Mouse (Mus musculus) megakaryocyte, embryonic 14.5 days (primary cell): ENCODE measurements around the gene Egfr. TPM values are rescaled to one million over a fixed set of nuclear protein-coding genes. Genes with fewer than 3 reads are reported as not detected.

Experiments used
- H3K27me3 ChIP-seq: replicated peaks from 2 replicates; pipeline ENCODE3; 2012; ENCODE audit warnings: inconsistent platforms
- H3K36me3 ChIP-seq: replicated peaks from 2 replicates; pipeline ENCODE3; 2012; ENCODE audit warnings: low read length, inconsistent platforms, mixed read lengths
- H3K4me1 ChIP-seq: 2 replicates; pipeline ENCODE4 v1.6.1; 2012; ENCODE audit warnings: inconsistent platforms
- H3K4me3 ChIP-seq: replicated peaks from 2 replicates; pipeline ENCODE3; 2012; ENCODE audit warnings: moderate library complexity, mild to moderate bottlenecking, inconsistent platforms
- H3K9me3 ChIP-seq: 2 replicates; pipeline ENCODE4 v1.6.1; 2012; ENCODE audit warnings: inconsistent platforms
- FLI1 ChIP-seq: IDR thresholded peaks from 2 replicates; pipeline ENCODE4 v1.6.1; 2012; ENCODE audit warnings: low read length, inconsistent platforms, mixed read lengths
- GATA1 ChIP-seq: IDR thresholded peaks from 3 replicates; pipeline ENCODE4 v1.6.1; 2012; ENCODE audit warnings: mixed read lengths, low read length, inconsistent platforms, borderline replicate concordance
- polyA plus RNA-seq: library from polyadenylated mRNA; stranded (reverse); fragments of >175 nt; gene quantifications from 2 replicates; pipeline ENCODE4 v1.2.3, GENCODE M21; 2012; ENCODE audit warnings: low replicate concordance; ENCODE audit not compliant: insufficient read depth

Gene Egfr
- polyA plus RNA-seq, 1 experiment, result not detected

DNA sequence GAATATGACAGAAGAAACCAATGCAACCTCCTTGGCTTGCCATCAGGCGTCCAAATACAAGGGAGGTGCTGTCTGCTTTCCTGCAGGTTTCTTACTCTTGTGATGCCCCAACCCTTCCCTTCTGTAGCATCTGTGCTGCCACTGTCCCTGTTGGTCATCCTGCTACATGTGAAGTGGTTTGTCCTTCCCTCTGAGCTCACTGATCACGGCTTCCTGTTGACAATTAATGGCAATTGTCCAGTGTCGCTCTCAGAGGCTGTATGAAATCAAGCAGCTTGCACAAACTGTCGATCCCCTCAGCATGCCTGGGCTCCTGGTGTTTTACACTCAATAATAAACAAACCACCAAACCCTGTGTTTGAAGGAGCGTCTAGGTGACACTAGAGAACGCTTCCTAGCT is 134.1 kb downstream of the Egfr start:
- Histone ChIP-seq H3K4me3 (no peak overlapping the region), H3K27me3 (peaks cover 2% of the 10 kb centered on the region), H3K36me3 (no peaks in the 10 kb centered on the region), H3K4me1 (no peaks in the 10 kb centered on the region), H3K9me3 (no peaks in the 10 kb centered on the region)
- TF ChIP-seq FLI1 (no peak), GATA1 (no peak)

DNA sequence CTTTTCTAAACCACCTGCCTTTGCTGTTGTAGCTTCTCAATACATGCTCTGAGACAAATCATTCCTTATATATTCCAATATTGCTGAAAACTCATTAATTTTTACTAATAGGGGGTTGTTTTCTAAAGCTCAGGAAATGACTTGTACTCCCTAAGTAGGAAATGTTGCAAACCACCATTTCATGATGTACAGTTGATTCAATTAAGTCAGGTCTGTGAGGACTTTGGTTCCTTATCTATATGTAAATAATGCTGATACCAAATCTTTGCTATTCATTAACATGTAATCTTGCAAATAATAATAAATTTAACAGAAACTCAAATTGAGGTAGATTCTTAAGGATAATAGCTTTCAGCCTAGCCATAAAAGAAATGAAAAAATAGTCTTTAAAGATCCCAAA is 136.1 kb downstream of the Egfr start:
- Histone ChIP-seq H3K9me3 (no peaks in the 10 kb centered on the region), H3K4me3 (no peak overlapping the region), H3K27me3 (no peaks in the 10 kb centered on the region), H3K36me3 (no peaks in the 10 kb centered on the region), H3K4me1 (no peaks in the 10 kb centered on the region)
- no peak for TF ChIP-seq GATA1
- TF ChIP-seq FLI1, result no peak

DNA sequence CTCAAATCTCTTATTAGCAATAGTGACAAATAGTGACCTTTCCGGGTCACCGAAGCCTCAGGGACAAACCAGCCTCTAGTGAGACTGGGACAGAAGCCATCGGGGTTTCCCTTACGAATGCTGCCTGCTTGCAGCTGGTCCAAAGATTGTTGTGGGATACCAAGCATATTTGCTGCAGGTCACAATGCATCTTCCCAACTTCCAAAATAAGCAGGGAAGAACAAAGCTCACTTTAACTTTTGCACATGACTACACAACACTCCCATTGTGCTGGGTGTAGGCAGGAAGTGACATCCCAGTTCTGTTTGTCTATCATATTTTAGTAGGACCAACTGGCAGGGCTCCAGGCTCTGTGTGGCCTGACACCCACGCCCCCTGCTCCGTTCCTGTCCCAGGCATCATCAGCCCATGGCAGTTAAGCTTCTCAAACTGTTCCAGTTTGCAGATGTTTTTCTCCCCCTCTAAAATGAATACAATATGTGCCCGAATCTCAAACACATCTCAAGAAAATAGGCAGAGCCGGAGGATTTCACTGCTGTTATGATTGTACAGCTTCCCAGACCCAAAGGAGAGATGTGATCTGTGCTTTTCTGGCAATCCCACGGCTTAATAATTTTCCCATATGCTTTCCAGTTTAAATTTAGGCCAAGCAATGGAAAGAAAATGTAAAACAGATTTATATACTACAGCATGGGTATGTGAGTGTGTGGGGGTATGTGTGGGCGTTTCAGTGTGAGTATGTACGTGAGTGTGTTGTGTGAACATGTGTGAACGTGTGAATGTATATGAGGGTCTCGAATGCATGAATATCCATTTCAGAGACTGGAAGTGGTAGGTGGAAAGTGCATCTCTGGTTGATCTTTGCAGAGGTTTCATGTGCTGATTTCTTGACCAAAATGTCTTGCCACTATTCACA is 143.7 kb downstream of the Egfr start:
- Histone ChIP-seq H3K9me3 (no peaks in the 10 kb centered on the region), H3K4me1 (peaks cover 3% of the 10 kb centered on the region; the same call in 1 of the 2 replicates), H3K27me3 (peaks cover 3% of the 10 kb centered on the region), H3K36me3 (no peaks in the 10 kb centered on the region), H3K4me3 (no peak overlapping the region)
- TF ChIP-seq GATA1 (no peak), FLI1 (no peak)

DNA sequence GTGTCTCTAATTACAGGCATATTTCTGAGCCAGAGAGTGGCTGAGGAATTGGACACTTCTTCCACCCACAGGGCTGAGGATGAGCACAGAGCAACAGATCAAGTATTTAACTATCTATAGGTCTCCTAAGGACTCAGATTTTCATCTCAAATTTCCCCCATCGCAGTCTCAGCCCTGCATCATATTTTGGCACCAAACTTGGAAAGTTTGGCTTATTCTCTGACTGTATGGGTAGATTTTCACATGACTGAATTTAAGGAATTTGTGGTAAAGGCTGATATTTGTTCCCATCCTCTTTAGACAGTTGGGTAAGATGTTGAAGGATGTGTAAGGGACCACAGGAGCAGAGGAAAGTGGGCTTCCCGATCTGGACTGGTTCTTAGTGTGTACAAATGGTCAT is 145.7 kb downstream of the Egfr start:
- Histone ChIP-seq H3K9me3 (no peaks in the 10 kb centered on the region), H3K4me1 (peaks cover 4% of the 10 kb centered on the region; the same call in 1 of the 2 replicates), H3K27me3 (peaks cover 5% of the 10 kb centered on the region), H3K36me3 (no peaks in the 10 kb centered on the region), H3K4me3 (no peak overlapping the region)
- no peak for TF ChIP-seq GATA1
- no peak for TF ChIP-seq FLI1

DNA sequence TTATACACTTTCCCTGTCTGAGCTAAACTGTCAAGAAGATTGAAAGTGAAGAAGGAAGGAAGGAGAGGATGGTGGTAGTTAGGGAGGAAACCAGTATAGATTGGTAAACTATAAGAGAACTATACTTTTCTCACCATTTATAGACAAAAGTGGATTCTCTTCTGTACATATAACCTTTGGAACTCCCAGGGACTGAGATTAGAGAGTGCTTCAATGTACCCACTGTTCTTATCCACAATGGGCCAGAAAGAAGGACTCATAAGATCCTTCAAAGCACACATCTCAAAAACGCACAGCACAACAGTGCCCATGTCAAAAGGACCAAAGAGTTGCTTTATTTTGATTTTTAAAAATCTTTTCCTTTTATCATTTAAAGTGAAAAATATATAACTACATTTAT is 148.2 kb downstream of the Egfr start:
- H3K4me1 ChIP-seq, result peaks cover 4% of the 10 kb centered on the region; the same call in 1 of the 2 replicates
- H3K27me3 ChIP-seq, result peaks cover 5% of the 10 kb centered on the region
- no peaks in the 10 kb centered on the region for H3K36me3 ChIP-seq
- H3K9me3 ChIP-seq, result no peaks in the 10 kb centered on the region
- H3K4me3 ChIP-seq, result no peak overlapping the region
- no peak for TF ChIP-seq GATA1
- no peak for TF ChIP-seq FLI1

DNA sequence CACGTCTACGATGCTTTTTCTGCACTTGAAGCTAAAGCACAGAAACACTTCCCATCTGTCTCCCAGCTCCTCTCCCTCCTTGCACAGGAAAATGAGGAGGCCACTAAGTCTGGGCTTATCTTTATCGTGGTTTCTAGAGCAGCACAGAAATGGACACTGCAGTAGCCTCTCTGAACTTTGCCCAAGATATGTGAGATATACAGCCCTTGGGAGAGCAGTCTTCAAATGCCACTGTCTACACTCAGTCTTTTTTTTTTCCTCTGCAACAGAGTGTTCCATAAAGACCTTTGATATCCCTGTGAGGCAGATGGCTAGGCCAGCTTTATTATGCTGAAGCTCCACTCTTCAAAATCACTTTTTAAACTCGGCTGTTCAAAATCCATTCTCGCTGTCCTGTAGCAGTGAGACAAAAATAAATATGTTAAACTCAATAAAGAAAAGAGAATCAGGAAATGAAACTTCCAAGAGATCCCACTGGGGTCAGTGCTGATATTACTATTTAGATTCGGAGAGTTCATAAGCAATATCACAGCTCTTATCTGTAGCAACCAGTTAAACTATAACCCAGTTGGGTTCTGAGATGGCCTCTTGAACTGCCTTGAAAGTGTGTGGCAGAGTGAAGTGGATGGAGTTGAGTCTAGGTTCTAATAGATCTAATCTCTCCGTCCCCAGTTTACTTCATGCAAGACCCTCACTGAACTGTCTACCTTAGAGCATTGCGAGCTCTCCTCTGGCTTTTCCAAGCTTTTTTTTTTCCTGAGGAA is 148.8 kb downstream of the Egfr start:
- Histone ChIP-seq H3K4me3 (no peak overlapping the region), H3K4me1 (peaks cover 4% of the 10 kb centered on the region; the same call in 1 of the 2 replicates), H3K9me3 (no peaks in the 10 kb centered on the region), H3K36me3 (no peaks in the 10 kb centered on the region), H3K27me3 (peaks cover 6% of the 10 kb centered on the region)
- TF ChIP-seq FLI1 (no peak), GATA1 (no peak)

DNA sequence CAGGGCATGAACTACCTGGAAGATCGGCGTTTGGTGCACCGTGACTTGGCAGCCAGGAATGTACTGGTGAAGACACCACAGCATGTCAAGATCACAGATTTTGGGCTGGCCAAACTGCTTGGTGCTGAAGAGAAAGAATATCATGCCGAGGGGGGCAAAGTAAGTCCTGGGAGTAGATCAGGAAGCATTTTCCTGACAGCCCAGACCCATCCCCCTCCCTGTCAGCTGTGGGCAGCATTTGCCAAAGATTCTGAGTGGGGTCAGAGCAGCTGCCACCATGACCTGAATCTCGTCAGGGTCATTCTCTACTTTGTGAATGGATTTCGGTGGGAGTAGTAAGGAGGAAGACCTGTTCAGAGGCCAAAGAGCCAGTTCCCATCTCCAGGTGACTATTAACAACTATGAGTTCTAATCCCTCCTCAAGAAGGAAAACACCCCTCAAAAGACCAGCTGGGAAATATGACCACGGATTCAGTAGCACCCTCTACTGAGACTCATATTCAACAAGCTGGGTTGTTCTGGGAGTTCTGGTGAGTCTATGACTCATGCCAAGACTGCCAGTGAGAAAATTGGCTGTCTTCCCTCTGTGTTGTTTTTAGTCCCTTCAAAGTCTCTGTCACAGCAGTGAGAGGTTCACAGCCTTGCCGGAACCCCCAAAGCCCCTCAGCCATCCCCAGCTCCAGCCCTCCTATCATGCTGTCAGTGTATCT is 152.5 kb downstream of the Egfr start:
- H3K4me3 ChIP-seq, result no peak overlapping the region
- H3K27me3 ChIP-seq, result peaks cover 4% of the 10 kb centered on the region
- no peaks in the 10 kb centered on the region for H3K36me3 ChIP-seq
- peaks cover 4% of the 10 kb centered on the region; the same call in 1 of the 2 replicates for H3K4me1 ChIP-seq
- TF ChIP-seq FLI1 (no peak), GATA1 (no peak)
- H3K9me3 ChIP-seq, result no peaks in the 10 kb centered on the region

DNA sequence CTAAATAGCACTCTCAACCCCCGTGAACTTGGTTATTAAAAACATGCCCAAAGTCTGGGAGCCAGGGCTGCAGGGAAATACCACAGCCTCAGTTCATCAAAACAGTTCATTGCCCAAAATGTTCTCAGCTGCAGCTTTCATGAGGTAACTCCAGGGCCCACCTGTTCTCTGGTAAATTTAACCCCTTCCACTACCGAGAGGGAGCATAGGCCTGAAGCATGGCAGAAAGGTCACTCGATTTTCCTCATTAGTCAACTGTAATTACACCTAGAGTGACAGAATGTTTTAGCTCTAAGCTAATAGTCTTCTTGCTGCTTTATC is 153.0 kb downstream of the Egfr start:
- Histone ChIP-seq H3K36me3 (no peaks in the 10 kb centered on the region), H3K9me3 (no peaks in the 10 kb centered on the region), H3K4me1 (peaks cover 4% of the 10 kb centered on the region; the same call in 1 of the 2 replicates), H3K4me3 (no peak overlapping the region), H3K27me3 (peaks cover 4% of the 10 kb centered on the region)
- TF ChIP-seq GATA1 (no peak), FLI1 (no peak)

DNA sequence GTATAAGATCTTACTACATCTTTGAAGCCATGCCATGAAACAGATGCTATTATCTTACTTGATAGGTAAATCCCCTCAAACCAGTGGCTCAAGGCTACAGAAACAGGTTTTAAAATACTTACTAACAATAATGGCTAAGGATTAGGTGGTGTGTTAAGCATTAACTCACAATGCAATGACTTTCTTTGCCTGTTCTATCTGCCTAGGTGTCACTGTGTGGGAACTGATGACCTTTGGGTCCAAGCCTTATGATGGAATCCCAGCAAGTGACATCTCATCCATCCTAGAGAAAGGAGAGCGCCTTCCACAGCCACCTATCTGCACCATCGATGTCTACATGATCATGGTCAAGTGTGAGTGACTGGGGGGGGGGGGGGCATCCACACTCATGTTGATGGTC is 154.5 kb downstream of the Egfr start:
- Histone ChIP-seq H3K36me3 (no peaks in the 10 kb centered on the region), H3K4me1 (no peaks in the 10 kb centered on the region), H3K27me3 (peaks cover 4% of the 10 kb centered on the region), H3K4me3 (no peak overlapping the region), H3K9me3 (no peaks in the 10 kb centered on the region)
- TF ChIP-seq FLI1, result no peak
- no peak for TF ChIP-seq GATA1

DNA sequence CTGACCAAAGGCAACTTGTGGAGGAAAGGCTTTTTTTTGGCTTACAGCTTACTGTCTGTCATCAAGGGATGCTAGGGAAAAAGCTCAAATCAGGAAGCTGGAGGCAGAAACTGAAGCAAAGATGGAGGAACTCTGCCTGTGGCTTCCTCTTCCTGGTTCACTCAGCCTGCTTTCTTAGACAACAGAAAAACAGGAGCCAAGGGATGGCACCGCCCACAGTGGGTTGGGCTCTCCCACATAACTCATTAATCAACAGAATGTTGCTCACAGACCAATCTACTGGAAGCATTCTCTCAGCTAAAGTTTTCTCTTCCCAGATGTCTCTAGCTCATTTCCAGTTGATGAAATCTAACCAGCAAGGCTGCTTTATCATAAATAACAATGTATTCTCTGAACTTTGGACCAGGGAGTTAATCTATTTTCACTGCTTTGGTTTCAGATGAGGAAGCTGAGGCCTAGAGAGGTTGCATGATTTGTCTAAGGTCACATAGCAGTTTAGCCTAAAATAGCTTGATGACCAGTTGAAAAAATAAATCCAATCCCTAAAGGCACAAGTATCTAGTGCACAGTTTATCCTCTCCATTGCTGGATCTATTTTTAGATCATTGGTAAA is 155.6 kb downstream of the Egfr start:
- Histone ChIP-seq H3K27me3 (peaks cover 2% of the 10 kb centered on the region), H3K4me1 (no peaks in the 10 kb centered on the region), H3K4me3 (no peak overlapping the region), H3K36me3 (no peaks in the 10 kb centered on the region), H3K9me3 (no peaks in the 10 kb centered on the region)
- TF ChIP-seq FLI1 (no peak), GATA1 (no peak)
